Mouse (Mus musculus): Measurements from ENCODE around the gene Mreg.

DNA sequence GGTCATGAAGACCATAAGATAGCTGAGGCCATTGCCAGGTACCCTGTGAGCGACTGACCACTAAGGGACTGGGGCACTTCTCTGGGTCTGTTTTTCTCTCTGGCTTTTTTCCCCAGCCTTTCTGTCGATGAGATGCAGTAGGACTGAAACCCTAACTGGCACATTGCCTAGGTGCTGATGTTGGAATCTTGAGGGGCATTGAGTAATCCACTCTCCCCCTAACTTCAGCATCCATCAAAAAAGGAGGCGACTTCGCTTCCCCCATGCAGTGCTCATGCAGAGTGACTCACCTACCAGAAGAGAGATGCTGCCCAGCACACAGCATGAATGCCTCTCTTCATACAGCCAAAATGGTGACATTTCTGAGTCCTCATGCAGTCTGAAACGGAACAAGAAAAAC, 97.9 kb downstream of the Mreg start:
- TF ChIP-seq CTCF (IDR thresholded peaks at IDR 0.05; ENCODE audit: low read depth) (no peak), EP300 (IDR thresholded peaks at IDR 0.05; ENCODE audit: low read depth) (no peak)
